Mouse (Mus musculus): ENCODE measurements at regions not wholly inside any gene's neighbourhood (a gene's known extent, or its start where the extent isn't known, plus 50 kb on each side); places are given as distances from the start of the nearest gene placed in this dataset.

DNA sequence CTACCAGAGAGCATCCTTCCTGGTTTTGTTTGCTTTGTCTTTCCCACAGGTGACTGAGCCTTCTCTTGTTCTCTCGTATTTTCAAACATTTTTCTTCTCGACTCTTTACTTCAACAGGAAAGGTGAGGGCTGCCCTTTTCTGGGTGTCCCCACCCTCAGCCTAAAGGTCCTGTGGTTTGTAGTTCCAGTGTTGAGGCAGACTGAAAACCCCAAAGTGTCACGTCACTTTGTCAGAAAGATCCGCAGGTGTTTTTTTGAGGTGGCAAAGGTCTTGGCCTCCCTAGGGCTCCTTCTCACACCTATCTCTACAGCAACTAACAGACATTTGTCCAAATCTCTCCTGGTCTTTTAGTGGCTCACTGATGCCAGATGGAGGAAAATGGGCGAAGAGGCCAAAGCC lies 191.5 kb upstream of the 4930412O13Rik start:
- DNase-seq (ENCODE audit: low spot score), result no peak

GRCm38 (mm10) chr2:9691506-9691905 lies 189.5 kb upstream of the 4930412O13Rik start:
- DNase-seq (ENCODE audit: low spot score), result no peak

GRCm38 (mm10) chr2:9691906-9692305 lies 189.1 kb upstream of the 4930412O13Rik start:
- no peak for DNase-seq (ENCODE audit: low spot score)

DNA sequence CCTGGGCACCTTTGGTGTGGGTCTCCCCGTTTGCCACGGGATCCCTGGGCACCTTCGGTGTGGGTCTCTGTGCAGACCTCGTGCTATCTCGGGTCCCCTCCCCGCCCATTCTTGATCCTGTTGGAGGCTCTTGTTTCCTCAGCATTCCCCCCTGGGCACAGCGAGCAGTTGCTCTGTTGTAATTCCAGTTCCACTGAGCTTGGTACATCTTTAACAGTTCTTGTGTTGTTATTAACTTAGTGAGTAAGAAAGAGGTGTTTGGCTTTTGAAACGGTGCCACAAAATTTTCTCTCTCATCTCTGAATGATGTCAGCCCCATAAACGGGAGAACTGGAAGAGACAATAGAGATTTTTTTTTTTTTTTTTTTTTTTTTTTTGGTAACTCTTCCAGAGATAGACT lies 187.7 kb upstream of the 4930412O13Rik start:
- no peak for DNase-seq (ENCODE audit: low spot score)

DNA sequence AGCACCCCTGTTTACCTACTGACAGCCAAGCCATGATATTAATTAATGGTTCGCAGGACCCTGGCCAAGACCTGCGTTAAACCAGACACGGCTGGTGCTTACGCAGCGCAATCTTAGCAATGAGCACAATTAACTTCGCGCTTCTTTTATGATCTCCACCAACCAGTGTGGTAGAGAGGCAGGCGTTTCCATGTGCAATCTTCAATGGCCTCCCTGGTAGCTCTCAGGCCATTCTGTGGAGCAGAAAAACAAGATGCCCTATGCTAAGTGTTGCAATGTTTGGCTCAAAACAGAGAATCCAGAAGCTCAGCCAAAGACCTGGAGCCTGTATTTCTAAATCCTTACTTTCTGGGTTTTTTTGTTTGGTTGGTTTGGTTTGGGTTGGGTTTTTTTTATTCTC lies 186.9 kb upstream of the 4930412O13Rik start:
- no peak for DNase-seq (ENCODE audit: low spot score)

- no peak for DNase-seq (ENCODE audit: low spot score)
Observed at GRCm38 (mm10) chr2:9697591-9698345, 183.3 kb upstream of the 4930412O13Rik start.

DNA sequence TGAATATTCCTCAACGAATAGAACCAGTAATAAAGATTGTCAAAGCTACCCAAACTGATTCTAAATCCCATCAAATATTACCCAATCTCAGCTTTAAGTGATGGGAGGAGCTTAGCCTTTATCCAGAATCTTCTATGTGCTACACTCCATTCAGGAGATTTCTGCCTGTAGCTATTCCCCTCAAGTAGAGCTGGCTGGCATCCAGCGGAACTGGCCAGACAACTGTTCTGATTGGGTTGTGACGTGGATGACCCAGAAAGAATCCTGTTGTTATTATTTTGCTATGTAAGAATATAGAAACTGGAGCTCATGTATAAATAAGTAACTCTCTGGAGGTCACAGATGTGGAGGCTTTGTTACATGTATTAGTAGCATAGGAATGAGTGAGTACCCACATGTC lies 176.8 kb upstream of the 4930412O13Rik start:
- no peak for DNase-seq (ENCODE audit: low spot score)

DNA sequence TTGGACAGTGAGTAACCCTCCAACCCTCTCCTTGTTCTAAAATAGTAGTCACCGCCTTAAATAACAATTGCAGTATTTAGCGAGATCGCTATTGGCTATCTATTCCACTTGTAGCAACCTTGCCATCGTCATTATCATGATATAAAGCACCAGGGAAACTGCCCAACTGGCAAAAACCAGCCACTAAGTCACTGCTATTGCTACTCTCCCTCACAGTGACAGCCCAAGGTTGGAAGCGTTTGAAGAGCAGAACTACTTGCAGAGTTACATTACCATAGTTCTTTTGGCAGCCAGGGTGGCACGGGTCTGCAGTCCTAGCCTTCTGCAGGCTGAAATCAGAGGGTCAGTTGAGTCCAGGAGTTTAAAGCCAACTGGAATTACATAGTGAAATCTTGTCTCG lies 171.6 kb upstream of the 4930412O13Rik start:
- DNase-seq (ENCODE audit: low spot score), result no peak

DNA sequence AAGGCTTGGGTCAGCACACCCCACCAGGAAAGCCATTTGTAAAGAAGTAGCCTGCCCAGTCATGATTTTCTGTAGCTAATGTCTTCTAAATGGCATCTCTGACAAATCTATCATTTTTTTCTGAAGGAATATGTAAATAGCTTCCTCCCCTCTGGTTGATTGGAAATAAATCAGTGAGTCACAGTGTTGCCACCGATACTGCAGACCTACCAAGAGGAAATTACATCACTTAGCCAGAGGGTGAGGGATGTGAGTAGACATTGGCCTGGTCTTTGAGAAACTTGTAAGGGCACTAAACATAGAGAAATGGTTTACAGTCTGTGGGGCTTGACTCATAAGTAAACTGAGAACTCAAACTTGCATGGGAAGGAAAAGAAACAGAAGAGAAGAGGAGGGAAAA lies 163.1 kb upstream of the 4930412O13Rik start:
- DNase-seq (ENCODE audit: low spot score), result no peak

DNA sequence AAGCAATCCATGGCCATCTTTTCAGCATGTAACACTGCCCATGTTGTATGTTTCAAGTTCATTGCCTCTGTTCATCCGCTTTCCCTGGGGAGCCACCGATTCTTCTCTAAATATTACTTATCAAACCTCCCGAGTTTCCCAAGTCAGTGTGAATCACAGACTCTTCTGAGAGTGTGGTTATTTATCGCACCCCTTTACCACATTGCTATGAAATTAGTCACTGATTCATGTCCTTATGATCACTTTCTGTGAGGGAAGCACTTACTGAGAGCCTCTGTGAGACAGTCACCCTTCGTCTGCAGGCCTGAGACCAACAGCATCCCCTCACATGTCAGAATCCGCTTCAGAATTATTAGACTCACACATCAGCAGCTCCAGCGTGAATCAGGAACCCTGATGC lies 147.8 kb upstream of the 4930412O13Rik start:
- no peak for DNase-seq (ENCODE audit: low spot score)

GRCm38 (mm10) chr2:9744181-9744580 lies 136.9 kb upstream of the 4930412O13Rik start:
- no peak for DNase-seq (ENCODE audit: low spot score)

GRCm38 (mm10) chr2:9749829-9750788 lies 130.9 kb upstream of the 4930412O13Rik start:
- no peak for DNase-seq (ENCODE audit: low spot score)

- DNase-seq (ENCODE audit: low spot score), result no peak
Observed at GRCm38 (mm10) chr2:9753691-9754090, 127.4 kb upstream of the 4930412O13Rik start.

DNA sequence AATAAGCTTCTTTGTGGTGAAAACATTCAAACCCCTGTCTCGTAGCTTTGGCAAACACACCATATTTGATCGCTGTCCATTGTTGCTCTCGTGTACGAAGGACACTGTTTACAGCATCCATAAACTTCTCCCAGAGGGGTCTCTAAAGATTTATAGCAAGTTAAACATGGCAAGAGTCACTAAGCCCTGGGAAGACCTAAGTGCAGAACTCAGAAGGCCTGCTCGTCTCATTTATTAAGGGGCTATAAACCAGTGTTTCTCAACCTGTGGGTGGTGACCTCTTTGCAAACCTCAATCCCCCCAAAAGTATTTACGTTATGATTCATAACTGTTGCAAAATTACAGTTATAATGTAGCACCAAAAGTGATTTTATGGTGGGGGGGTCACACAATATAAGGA lies 126.9 kb upstream of the 4930412O13Rik start:
- no peak for DNase-seq (ENCODE audit: low spot score)

DNA sequence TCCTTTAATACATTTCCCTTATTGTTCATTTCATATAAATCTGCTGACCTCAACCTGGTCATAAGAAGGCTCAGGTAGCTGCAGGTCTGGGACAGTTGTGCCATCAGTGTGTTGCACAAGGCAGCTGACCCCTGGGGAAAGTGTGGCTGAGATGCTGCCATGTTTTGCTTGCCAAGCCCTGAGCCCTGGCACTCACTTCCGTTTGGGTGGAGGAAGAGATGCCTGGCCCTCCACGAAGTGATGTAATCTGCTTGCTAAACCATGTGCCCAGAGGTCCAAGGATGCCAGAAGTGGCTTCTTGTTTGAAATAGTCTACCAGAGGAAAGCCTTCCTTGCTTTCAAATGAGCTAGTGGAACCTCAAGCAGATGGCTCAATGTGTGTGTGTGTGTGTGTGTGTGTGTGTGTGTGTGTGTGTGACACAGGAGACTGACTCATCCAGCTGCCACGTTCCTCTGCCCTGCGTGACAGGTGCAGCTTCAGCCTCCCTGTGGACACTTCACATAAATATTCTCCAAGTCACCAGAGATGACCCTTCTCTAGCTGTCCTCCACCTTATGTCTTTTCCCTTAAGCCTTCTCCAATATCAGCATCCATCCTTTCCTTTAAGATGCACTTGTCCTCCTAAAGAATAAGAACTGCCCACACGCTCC lies 123.2 kb upstream of the 4930412O13Rik start:
- peak; percentile 5 for DNase-seq (ENCODE audit: low spot score)

GRCm38 (mm10) chr2:9758983-9759382 lies 122.1 kb upstream of the 4930412O13Rik start:
- DNase-seq (ENCODE audit: low spot score), result no peak

DNA sequence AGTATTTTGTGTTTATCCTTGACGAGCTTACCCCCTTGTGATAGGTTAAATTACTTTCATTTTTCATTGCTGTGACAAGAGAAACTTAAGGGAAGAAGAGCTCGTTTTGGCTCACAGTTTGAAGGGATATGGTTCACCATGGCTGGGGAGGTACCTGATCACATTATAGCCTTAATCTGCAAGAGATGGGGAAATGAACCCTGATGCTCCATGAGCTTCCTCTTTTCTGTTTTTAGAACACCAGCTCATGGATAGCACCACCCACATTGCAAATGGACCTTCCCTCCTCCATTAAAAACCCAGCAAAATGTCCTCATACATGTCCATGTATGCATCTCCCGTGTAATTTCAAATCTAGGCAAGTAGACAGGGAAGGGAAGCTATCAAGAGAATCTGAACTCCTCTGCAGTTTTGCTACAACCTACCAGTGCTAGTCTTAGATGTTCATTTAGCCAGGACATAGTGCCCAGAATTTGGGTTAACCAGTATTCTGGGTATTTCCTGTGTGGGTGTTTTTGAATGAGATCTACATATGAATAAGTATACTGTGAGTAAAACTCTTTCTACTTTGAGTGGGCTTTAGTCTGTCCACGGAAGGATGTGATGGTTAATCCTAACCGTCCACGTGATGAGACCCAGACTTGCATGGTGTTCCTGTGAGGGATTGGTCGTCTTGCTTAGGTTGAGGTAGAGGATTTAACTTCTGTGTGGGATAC lies 121.5 kb upstream of the 4930412O13Rik start:
- DNase-seq (ENCODE audit: low spot score), result no peak

GRCm38 (mm10) chr2:9780159-9780558 lies 100.9 kb upstream of the 4930412O13Rik start:
- DNase-seq (ENCODE audit: low spot score), result no peak

- no peak for DNase-seq (ENCODE audit: low spot score)
Observed at GRCm38 (mm10) chr2:9782698-9783097, 98.4 kb upstream of the 4930412O13Rik start.

DNA sequence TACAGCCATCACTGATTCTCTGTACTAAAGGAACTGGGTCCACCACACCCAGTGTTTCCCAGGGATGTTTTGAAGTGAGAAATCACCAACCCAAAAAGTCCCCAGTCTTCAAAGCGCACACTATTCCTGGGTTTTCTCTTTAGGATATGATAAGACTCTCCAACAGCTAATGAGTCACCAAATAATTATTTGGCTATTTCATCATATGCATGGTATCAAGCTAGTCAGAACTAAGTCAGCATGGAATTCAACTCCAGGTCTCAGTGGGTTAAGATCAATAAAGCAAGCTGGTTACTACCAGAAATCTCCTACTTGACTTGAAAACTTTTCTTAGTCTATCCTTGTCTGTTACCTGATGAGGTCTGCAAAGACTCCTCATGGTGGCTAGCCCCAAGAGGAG lies 89.1 kb upstream of the 4930412O13Rik start:
- DNase-seq (ENCODE audit: low spot score), result no peak

DNA sequence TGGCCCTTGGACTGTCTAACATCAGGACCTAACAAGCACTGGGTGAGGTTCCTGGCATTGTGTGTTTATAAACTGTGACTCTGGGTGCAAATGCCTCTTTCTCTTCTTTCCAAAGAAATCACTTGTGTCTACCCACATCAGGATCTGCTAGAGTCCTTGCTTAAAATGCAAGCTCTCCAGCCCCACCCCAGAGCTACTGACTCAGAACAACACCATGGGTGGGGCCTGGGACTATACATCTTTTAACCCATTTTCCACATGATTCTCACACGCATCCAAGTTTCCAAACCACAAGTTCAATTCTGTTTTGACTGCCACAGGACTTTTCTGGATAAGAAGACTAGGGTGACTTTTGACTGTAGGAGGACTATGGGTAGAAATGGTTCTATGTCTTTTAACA lies 88.7 kb upstream of the 4930412O13Rik start:
- no peak for DNase-seq (ENCODE audit: low spot score)

- DNase-seq (ENCODE audit: low spot score), result no peak
Observed at GRCm38 (mm10) chr2:9795401-9795800, 85.7 kb upstream of the 4930412O13Rik start.

All from ovary, postnatal 36 days (tissue).